Mouse (Mus musculus) embryonic facial prominence, embryonic 12.5 days (tissue): ENCODE results near the gene Rnf44. TPM values are rescaled to one million over a fixed set of nuclear protein-coding genes. Genes with fewer than 3 reads are reported as not detected.

Experiments
- ATAC-seq: fragments of 200-750 bp; cut with Nextera tagmentation; 2 replicates; pipeline ENCODE4 v1.8.0; 2017; ENCODE audit not compliant: insufficient number of reproducible peaks, insufficient read depth, low FRiP score, low TSS enrichment
- H3K27ac ChIP-seq: fragments of 300-500 bp; sonication (generic); 2 replicates; pipeline ENCODE4 v1.5.1; 2016; ENCODE audit warnings: mild to moderate bottlenecking
- H3K27me3 ChIP-seq: fragments of 300-500 bp; sonication (generic); 2 replicates; pipeline ENCODE4 v1.6.1; 2016; ENCODE audit warnings: mild to moderate bottlenecking, moderate library complexity
- H3K36me3 ChIP-seq: fragments of 300-500 bp; sonication (generic); 2 replicates; pipeline ENCODE4 v1.6.1; 2016; ENCODE audit warnings: mild to moderate bottlenecking
- H3K4me1 ChIP-seq: fragments of 300-500 bp; sonication (generic); 2 replicates; pipeline ENCODE4 v1.6.1; 2016
- H3K4me2 ChIP-seq: fragments of 300-500 bp; sonication (generic); replicated peaks from 2 replicates; pipeline ENCODE4 v1.6.1; 2016; ENCODE audit warnings: mild to moderate bottlenecking, moderate library complexity
- H3K4me3 ChIP-seq: fragments of 300-500 bp; sonication (generic); 2 replicates; pipeline ENCODE4 v1.5.1; 2016; ENCODE audit warnings: mild to moderate bottlenecking
- H3K9ac ChIP-seq: fragments of 300-500 bp; sonication (generic); 2 replicates; pipeline ENCODE4 v1.6.1; 2016; ENCODE audit warnings: mild to moderate bottlenecking, moderate library complexity
- H3K9me3 ChIP-seq: fragments of 300-500 bp; sonication (generic); 2 replicates; pipeline ENCODE4 v1.6.1; 2016; ENCODE audit warnings: mild to moderate bottlenecking, moderate library complexity
- WGBS: fragments of 180-500 bp; shearing (Covaris S2); methylation state at CpG from one replicate; pipeline ENCODE4 v1.1.7; 2016; 5-methylcytosine and 5-hydroxymethylcytosine counted together
- polyA plus RNA-seq: library from polyadenylated mRNA; unstranded; fragments of >200 nt; fragmentation: Nextera tagmentation; extraction: Ambion mirVana; gene quantifications from 2 replicates; pipeline ENCODE4 v1.2.1, GENCODE M21; 2016

Gene Rnf44
- polyA plus RNA-seq = 58.0 and 65.3 TPM in 2 replicates

GRCm38 (mm10) chr13:54693558-54694347 lies at the start of gene Rnf44:
TSS of gene Rnf44 (minus strand) at chr13:54693907.
- H3K9ac ChIP-seq = peak within 1 kb of the TSS; percentile 90
- whole genome bisulfite sequencing = under 1% methylated on average over 77 of the region's 92 CpGs
- peak within 1 kb of the TSS; percentile 88 for H3K4me2 ChIP-seq
- ATAC-seq = peak; percentile 99
- peak within 1 kb of the TSS; percentile 88 for H3K27ac ChIP-seq
- peak within 1 kb of the TSS; percentile 76 for H3K4me3 ChIP-seq
- no peaks in the 10 kb centered on the region for H3K27me3 ChIP-seq
- peaks cover 20% of the 10 kb centered on the region for H3K4me1 ChIP-seq
- no peaks in the 10 kb centered on the region for H3K9me3 ChIP-seq
- H3K36me3 ChIP-seq = no peaks in the 10 kb centered on the region

- Histone ChIP-seq H3K4me3 (peak overlapping the region; percentile 43), H3K27ac (no peak overlapping the region), H3K4me2 (peak overlapping the region; percentile 76), H3K9ac (peak overlapping the region; percentile 47), H3K9me3 (no peaks in the 10 kb centered on the region), H3K27me3 (peaks cover 50% of the 10 kb centered on the region), H3K4me1 (peaks cover 13% of the 10 kb centered on the region), H3K36me3 (no peaks in the 10 kb centered on the region)
- 3% methylated on average over 34 of the region's 34 CpGs for WGBS
- no peak for ATAC-seq
These were observed 44.5 kb upstream of the Rnf44 start for GRCm38 (mm10) chr13:54738213-54738601.

GRCm38 (mm10) chr13:54737488-54738212 lies 43.9 kb upstream of the Rnf44 start:
- no peaks in the 10 kb centered on the region for H3K36me3 ChIP-seq
- peak; percentile 65; the same call in 1 of the 2 replicates for ATAC-seq
- H3K4me3 ChIP-seq = peak overlapping the region; percentile 43
- H3K27me3 ChIP-seq = peaks cover 50% of the 10 kb centered on the region
- WGBS = 1% methylated on average over 82 of the region's 87 CpGs
- peak overlapping the region; percentile 47 for H3K9ac ChIP-seq
- H3K4me1 ChIP-seq = peaks cover 13% of the 10 kb centered on the region
- no peaks in the 10 kb centered on the region for H3K9me3 ChIP-seq
- no peak overlapping the region for H3K27ac ChIP-seq
- peak overlapping the region; percentile 76 for H3K4me2 ChIP-seq

- peak overlapping the region; percentile 43 for H3K4me3 ChIP-seq
- H3K27ac ChIP-seq = no peak overlapping the region
- peak overlapping the region; percentile 76 for H3K4me2 ChIP-seq
- H3K9me3 ChIP-seq = no peaks in the 10 kb centered on the region
- no peak for ATAC-seq
- no peaks in the 10 kb centered on the region for H3K36me3 ChIP-seq
- peaks cover 47% of the 10 kb centered on the region for H3K27me3 ChIP-seq
- H3K4me1 ChIP-seq = peaks cover 13% of the 10 kb centered on the region
- 24% methylated on average over 3 of the region's 3 CpGs for WGBS
- H3K9ac ChIP-seq = no peak overlapping the region
These were observed 43.2 kb upstream of the Rnf44 start for GRCm38 (mm10) chr13:54736931-54737330.

DNA sequence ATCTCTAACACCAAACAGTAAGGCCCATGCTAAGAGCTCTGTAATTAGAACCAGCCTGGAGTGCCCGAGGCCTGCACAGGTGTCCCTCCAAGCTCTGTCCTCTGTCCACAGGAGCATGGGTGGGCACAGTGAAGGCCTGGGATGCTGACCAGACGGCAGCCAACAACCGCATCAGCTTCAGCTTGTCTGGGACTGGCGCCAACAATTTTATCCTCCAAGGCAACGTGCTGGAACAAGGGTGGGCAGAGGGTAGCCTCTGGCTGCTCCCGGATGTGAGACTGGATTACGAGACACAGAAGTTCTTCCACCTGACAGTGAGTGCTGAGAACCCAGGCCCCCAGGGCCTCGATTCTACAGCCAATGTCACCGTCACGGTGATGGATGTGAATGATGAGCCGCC lies 32.4 kb upstream of the Rnf44 start:
- 71% methylated on average over 11 of the region's 11 CpGs for WGBS
- Histone ChIP-seq H3K27me3 (no peaks in the 10 kb centered on the region), H3K4me1 (no peaks in the 10 kb centered on the region), H3K36me3 (no peaks in the 10 kb centered on the region), H3K4me3 (no peak overlapping the region), H3K4me2 (no peak overlapping the region), H3K27ac (no peak overlapping the region), H3K9ac (no peak overlapping the region), H3K9me3 (0 out of 2 replicates have a peak, but pooled peaks cover 4% of the 10 kb centered on the region)
- ATAC-seq = no peak

- H3K27ac ChIP-seq = no peak overlapping the region
- WGBS = 90% methylated on average over 3 of the region's 3 CpGs
- H3K4me2 ChIP-seq = no peak overlapping the region
- 0 out of 2 replicates have a peak, but pooled peaks cover 3% of the 10 kb centered on the region for H3K27me3 ChIP-seq
- H3K36me3 ChIP-seq = no peaks in the 10 kb centered on the region
- 0 out of 2 replicates have a peak, but pooled peaks cover 4% of the 10 kb centered on the region for H3K9me3 ChIP-seq
- no peak overlapping the region for H3K9ac ChIP-seq
- no peak overlapping the region for H3K4me3 ChIP-seq
- ATAC-seq = no peak
- H3K4me1 ChIP-seq = no peaks in the 10 kb centered on the region
These were observed 29.4 kb upstream of the Rnf44 start for GRCm38 (mm10) chr13:54723143-54723542.

DNA sequence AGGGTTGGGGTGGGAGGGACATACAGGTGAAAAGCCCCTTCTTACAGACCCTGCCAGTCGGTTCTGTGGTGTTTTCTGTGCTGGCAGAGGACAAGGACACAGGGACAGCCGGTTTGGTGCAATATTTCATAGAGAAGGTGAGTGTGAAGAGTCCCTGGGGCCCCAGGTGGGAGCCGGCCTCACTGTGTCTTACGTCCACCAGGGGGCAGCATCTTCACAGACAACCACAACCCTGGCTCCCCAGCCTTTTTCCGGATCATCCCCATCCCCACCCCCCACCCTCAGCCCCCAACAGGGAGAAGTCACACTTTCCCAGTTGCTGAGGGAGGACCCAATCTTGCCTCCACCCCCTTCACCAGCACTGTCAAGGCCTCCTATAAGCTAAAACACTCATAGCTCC lies 23.2 kb upstream of the Rnf44 start:
- no peak for ATAC-seq
- no peak overlapping the region for H3K9ac ChIP-seq
- H3K4me1 ChIP-seq = no peaks in the 10 kb centered on the region
- H3K4me3 ChIP-seq = no peak overlapping the region
- H3K27ac ChIP-seq = no peak overlapping the region
- no peaks in the 10 kb centered on the region for H3K36me3 ChIP-seq
- no peak overlapping the region for H3K4me2 ChIP-seq
- H3K9me3 ChIP-seq = no peaks in the 10 kb centered on the region
- WGBS = 2% methylated on average over 5 of the region's 5 CpGs
- 0 out of 2 replicates have a peak, but pooled peaks cover 5% of the 10 kb centered on the region for H3K27me3 ChIP-seq

- H3K4me1 ChIP-seq = no peaks in the 10 kb centered on the region
- no peak overlapping the region for H3K9ac ChIP-seq
- H3K4me2 ChIP-seq = no peak overlapping the region
- ATAC-seq = no peak
- H3K4me3 ChIP-seq = no peak overlapping the region
- H3K27me3 ChIP-seq = 0 out of 2 replicates have a peak, but pooled peaks cover 5% of the 10 kb centered on the region
- no peaks in the 10 kb centered on the region for H3K36me3 ChIP-seq
- H3K27ac ChIP-seq = no peak overlapping the region
- 73% methylated on average over 10 of the region's 10 CpGs for WGBS
- H3K9me3 ChIP-seq = no peaks in the 10 kb centered on the region
These were observed 21.3 kb upstream of the Rnf44 start for GRCm38 (mm10) chr13:54714996-54715395.

- 39% methylated on average over 4 of the region's 4 CpGs for WGBS
- Histone ChIP-seq H3K9ac (no peak overlapping the region), H3K4me1 (no peaks in the 10 kb centered on the region), H3K4me2 (no peak overlapping the region), H3K27me3 (0 out of 2 replicates have a peak, but pooled peaks cover 5% of the 10 kb centered on the region), H3K36me3 (no peaks in the 10 kb centered on the region), H3K4me3 (no peak overlapping the region), H3K9me3 (no peaks in the 10 kb centered on the region), H3K27ac (no peak overlapping the region)
- ATAC-seq = no peak
These were observed 20.7 kb upstream of the Rnf44 start for GRCm38 (mm10) chr13:54714393-54714792.

GRCm38 (mm10) chr13:54710866-54711265 lies 17.2 kb upstream of the Rnf44 start:
- no peak overlapping the region for H3K9ac ChIP-seq
- H3K9me3 ChIP-seq = no peaks in the 10 kb centered on the region
- 0 out of 2 replicates have a peak, but pooled peaks cover 3% of the 10 kb centered on the region for H3K27me3 ChIP-seq
- no peaks in the 10 kb centered on the region for H3K4me1 ChIP-seq
- no peaks in the 10 kb centered on the region for H3K36me3 ChIP-seq
- ATAC-seq = no peak
- no peak overlapping the region for H3K4me3 ChIP-seq
- WGBS = 72% methylated on average over 3 of the region's 3 CpGs
- H3K27ac ChIP-seq = no peak overlapping the region
- H3K4me2 ChIP-seq = no peak overlapping the region

GRCm38 (mm10) chr13:54704890-54705289 lies 11.2 kb upstream of the Rnf44 start:
- no peaks in the 10 kb centered on the region for H3K9me3 ChIP-seq
- H3K36me3 ChIP-seq = no peaks in the 10 kb centered on the region
- H3K27me3 ChIP-seq = 0 out of 2 replicates have a peak, but pooled peaks cover 3% of the 10 kb centered on the region
- H3K4me2 ChIP-seq = no peak overlapping the region
- no peaks in the 10 kb centered on the region for H3K4me1 ChIP-seq
- WGBS = 49% methylated on average over 6 of the region's 6 CpGs
- H3K4me3 ChIP-seq = no peak overlapping the region
- ATAC-seq = no peak
- no peak overlapping the region for H3K9ac ChIP-seq
- no peak overlapping the region for H3K27ac ChIP-seq

DNA sequence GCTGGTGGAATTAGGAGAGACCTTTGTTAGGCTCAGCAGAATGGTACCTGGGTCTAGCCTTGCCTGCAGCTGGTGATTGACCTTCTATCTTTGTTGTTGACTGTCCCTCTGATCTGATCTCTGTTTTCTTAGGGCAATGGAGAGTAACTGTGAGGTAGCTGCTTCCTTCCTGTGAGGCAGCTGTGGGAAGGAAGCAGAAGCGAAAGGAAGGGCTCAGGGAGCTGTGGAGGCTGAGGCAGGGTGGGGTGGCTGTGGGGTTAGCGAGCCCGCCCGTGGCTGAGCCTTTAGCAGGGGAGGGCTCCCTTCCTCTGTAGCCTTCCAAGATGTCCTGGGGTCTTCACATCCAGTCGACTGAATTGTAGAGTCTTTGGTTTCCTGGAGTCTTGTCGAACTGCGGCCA lies 8.8 kb upstream of the Rnf44 start:
- Histone ChIP-seq H3K36me3 (no peaks in the 10 kb centered on the region), H3K27me3 (no peaks in the 10 kb centered on the region), H3K4me2 (no peak overlapping the region), H3K9me3 (no peaks in the 10 kb centered on the region), H3K27ac (no peak overlapping the region), H3K9ac (no peak overlapping the region), H3K4me1 (no peaks in the 10 kb centered on the region), H3K4me3 (no peak overlapping the region)
- no peak for ATAC-seq
- WGBS = 65% methylated on average over 7 of the region's 7 CpGs
